Mouse (Mus musculus) right cerebral cortex, postnatal 36 days (tissue): ENCODE data around the gene Fto.

Experiments used
- DNase-seq, 2 experiments: peaks; one replicate each; pipeline ENCODE4 v3.0.0; 2022; ENCODE audit warnings: low spot score in 2 of 2, mixed read lengths in 1 of 2

The Fto gene

DNA sequence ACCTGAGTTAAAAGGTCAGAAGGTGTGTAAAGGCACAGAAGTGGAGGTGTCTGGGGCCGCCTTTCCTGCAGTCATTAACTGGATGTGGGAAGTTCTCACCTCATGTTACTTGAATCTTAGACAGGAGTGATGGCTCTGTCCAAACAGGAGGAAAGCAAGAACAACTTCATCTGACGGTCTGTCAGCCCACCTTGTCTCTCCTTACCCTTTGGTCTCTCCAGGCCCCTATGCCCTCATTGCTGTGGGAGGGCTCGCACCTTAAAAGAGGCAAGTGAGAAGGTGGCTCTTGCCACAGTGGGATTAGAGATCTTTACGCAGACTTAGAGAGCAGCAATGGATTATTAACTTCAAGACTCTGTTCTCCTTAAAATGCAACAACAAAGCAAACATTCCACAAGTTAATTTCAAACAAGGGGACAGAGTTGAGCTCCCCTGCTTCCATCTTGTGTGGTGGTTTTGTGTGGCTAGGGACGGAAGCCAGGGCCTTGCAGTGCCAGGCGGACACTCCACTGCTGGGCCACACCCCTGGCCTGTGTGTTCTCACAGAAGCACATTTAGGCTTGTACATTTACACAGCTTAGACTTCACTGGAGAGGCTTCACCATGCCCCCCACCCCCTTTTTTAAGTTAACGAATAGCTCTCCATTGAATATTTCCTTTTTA lies 135.5 kb downstream of the Fto start:
- no peak for DNase-seq

DNA sequence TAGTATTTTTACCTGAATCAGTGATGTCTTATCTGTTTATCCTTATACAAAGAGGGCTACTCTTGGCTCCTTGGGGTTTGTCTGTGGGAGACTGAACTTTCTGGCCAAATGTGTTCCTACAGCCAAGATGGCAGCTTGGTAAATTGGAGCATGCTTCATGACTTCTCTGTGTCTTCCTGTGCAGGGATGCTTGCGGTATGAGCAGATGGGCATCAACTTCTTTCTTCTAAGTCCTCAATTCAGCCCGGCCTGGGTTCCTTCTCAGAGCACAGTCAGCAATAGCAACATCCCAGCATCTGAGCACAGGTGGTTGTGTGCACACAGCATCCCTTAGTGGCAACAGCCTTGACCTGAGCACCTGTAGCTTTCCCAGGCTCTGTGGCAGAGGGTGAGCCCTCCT lies 141.6 kb downstream of the Fto start:
- no peak for DNase-seq

DNA sequence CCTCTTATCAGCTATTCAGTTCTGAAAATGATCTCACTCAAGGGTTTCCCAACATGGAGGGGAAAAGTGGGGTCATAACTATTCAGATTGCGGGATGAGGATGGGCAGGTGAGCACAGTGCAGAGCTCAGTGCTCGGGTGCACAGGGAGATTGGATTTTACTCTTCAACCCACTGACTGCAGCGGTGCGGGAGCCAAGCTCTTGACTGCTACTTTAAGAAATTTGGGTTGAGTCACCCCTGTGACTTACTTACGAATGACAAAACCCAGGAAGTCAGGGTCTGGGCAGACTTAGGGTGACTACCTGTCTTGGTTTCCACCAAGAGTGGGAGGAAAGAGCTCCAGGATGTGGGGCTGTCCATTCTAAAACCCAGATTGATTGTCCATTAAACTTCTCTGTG lies 142.3 kb downstream of the Fto start:
- DNase-seq: no peak

DNA sequence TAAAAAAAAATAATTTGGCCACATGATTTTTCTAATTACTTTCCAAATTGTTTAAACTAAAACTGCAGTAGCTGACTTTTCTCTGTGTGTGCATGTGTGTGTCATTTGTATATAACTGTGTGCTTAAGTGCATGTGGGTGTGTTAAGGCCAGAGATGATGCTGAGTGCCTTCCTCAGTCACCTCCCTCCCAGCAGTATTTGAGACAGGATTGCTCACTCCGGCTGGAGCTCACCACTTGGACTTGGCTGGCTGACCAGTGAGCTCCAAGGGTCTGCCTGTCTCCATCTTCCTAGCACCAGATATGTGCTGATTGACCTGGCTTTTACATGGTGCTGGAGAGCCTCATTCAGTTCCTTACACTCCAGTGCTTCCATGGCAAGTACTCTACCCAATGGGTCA lies 144.7 kb downstream of the Fto start:
- DNase-seq: no peak

DNA sequence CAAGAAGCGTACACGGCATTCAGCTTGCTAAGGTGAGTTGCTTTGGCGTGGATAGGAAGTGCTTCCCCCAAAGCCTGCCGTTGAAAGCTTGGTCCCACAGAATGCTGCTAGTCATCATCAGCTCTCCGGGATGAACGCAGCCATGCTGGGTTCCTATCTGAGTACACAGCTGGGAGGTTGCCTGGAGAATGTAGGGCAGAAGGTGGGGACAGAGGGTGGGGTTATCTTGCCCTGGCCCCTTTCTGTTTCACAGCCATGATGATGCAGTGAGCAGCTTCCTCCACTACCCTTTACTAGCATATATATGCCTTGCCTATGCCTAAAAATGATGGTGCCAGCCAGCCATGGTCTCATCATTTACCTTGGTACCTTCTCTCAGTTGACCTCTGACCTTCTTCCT lies 147.6 kb downstream of the Fto start:
- DNase-seq: no peak

DNA sequence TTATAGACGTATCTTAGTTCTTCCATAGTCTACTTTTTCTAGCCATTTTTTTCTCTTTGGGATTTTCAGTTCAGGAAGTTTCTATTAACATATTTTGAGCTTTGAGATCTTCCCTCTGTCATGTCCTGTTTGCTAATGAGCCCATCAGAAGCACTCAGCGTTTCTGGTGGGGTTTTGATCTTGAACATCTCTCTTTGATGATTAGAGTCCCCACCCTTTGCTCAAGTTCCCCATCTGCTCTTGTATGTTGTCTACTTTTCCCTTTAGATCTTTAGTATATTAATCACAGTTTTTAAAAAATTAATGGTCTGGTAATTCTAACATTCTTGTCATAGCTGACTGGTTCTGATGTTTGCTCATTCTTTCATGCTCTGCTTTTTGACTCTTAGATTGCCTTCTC lies 150.4 kb downstream of the Fto start:
- DNase-seq: no peak

DNA sequence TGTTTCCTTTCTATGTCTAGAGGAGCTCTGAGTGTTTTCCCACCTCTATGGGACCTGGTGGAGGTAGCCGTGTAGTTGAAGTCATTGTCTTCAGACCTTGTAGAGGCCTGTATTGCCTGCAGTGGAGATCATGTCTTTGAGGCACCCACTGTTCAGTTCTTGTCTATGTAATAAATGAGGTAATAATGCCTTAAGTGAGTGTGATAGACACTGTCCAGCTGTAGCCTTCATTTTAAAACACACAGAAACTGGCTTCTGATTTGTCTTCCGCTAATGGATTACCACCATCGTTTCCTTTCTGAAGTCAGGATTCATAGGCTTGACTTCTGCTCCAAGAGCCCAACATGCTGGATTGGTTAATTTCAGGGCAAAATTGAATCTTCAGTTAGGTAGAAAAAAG lies 154.1 kb downstream of the Fto start:
- DNase-seq: no peak

DNA sequence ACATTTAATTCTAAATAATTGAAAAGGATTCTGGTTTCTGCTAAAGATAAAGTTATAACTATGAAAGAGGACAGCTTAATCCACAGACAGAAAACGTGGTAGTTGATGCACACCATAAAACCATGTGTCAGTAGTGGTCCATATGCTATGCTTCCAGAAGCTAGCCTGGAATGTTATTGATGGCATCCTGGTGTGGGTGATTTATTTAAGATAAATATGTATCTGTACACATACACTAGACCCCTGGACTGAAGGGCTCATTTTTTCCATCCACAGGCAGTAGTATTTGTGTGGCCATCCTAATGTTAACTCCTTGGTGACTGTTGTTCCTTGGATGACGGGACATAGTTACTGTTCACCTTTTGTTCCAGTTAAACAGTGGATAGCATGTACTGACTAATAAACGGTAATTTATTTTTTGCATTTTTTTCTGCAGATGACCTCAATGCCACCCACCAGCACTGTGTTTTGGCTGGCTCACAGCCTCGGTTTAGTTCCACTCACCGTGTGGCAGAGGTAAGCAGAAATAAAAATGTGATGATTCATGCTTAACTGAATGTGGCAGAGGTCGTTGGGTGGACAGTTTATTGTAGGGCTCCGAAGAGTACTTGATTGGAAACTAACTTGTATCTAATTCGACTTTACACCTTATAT lies 154.7 kb downstream of the Fto start:
- no peak for DNase-seq

DNA sequence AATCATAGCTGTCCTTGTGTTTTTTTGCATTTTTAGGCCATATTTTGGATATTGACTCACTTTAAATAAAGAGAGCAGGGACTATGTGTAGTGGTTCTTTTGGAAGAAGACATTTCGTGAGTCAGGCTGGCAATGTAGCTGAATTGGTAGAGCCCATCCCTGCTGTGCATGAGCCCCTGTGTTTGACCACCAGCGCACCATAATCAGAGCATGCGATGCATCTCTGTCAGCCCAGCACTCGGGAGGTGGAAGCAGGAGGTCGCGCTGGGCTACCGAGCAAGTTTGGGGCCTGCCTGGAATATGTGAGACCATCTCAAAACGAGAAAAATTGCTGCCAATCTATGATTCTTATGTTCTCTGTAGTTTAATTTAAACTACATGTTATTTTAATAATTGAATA lies 156.1 kb downstream of the Fto start:
- no peak for DNase-seq

DNA sequence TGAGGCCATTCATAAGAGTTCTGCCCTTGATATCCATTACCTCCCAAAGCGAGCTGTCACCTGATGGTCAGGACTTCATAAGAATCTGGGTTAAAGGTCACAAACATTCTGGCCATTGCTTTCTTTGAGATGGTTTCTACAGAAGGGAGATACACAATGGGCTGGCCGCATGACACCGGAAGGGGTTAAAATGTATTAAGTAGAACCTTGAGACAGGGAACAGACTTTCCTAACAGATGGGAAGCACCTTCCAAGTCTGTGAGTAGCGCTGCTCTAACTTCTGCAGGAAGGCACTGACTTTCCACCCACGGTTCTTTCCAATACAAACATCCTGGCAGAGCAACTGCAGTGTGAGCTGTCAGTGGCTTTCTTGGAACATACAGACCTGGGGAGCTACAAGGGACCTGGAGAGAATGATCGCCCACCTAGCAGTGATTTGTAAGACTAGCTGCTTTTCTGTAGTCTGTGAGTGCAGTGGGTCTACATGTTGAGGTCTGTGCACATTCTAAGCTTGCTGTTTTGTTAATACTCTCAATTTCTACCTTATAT lies 161.5 kb downstream of the Fto start:
- peak in 1 of 2 experiments; percentile 20 for DNase-seq

DNA sequence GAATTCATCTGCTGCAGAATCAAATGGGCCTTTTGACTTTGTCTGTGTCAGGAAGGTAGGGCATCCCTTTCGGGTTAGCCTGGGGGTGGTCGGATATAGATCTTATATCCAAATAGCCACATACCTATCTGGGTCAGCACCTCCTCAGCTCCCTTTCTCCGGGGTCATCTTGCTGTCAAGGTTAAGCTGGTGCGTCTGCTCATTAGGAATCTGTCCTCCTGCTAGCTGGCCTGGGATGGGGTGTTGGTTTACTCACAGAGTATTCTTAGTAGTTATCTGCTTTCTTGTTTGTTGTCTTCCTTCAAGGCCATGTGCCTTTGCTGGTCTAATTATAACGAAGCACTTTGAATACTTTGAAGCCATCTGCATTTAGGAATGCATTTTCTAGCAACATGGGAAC lies 163.7 kb downstream of the Fto start:
- no peak for DNase-seq

DNA sequence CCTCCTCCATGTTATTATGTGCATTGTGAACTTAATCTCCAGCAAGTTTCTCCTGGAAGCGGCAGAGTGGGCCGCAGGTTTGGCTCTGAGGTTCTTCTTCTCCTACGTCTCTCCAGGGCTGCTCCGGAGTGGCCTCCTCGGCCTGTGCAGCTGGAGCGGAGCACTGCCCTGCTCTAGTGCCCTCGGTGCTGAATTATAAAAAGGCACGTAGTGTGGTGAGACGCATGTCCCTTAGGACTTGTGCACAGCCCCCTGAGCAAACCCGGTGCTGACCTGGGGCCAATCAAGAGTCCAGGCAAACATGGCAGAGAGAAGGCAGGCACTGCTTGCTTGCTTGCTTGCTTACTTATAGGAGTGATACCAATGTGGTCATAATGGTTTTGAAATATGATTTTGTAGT lies 164.1 kb downstream of the Fto start:
- no peak for DNase-seq

DNA sequence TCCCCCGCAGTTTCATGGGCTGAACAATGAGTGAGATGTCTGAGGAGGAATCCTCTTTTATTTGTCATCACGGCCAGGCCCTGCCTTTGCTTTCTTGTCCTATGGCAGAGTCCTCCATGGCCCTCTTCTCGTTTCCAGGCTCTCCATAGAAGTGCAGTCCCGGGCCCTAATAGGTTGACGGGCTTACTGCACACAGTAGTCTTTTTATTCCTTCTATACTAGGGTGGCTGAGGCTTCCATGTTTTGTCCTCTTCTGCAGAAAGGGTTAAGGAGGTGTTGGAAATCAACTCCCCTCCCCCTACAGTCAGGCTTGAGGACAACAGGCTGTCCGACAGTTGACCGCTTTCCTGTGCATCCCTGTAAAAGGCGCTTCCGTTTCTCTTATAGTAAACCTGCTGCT lies 169.2 kb downstream of the Fto start:
- DNase-seq: no peak

DNA sequence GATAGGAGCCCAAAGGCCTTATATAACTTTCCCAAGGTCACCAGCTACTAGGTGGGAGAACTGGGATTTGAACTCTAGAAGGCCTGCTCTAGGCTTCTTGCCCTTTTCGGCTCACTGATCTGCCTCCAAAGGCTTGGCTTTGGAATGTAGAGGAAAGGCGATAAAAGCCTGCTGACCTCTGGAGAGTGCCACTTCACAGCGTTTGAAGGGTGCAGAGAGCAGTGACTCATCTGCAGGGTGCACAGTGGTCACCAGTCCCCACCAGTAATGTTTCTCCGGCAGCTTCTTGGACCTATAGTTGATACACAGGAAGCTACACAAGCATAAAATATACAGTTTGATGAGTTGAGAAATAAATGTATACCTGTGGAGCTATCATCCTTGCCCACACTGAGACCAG lies 173.1 kb downstream of the Fto start:
- no peak for DNase-seq

DNA sequence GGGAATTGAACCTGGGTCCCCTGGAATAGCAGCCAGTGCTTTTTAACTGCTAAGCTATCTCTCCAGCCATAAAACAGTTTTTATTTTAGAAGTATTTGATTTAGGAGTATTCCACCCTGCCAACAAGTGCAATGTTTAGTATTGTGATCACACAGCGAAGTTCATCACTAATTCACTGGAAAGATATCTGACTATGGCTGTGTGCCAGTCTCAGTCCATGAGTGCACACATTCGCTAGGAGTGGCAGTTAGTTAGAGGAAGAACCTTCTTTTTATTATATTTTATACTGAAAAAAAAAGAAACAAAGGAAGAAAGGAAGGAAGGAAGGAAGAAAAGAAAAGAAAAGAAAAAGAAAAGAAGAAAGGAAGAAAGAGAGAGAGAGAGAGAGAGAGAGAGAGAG lies 174.1 kb downstream of the Fto start:
- DNase-seq: no peak

DNA sequence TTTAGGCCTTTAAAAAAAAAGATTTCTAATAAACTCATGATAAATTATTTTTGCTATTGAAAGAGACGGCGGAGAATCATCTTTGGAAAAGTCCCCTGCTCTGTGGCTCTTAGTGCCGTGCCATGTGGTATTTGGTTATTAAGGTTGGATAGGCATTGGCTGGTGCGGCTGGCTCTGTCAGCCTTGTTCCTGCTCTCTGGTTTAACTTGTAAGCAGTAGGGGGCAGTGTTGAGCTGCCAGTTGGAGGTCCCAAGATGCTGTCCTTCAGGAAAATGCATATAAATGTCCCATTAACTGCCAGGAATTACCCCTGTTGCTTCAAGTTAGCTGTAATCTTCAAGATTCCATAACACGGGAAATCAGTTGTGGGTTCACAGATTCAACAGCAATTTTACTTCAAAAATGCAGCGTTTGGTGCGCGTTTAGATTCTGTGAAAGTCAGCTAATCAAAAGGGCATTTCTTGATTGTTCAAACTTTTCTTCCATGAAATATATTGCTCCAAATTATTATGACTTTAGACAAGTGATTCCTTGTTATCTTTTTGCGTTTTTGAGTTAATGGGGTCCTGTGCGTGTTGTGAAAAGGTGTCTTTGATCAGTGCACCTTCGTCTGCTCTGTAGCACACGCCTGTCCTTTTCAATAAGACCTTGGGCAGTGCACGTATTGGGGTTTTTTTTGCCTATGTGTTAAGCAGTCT lies 174.9 kb downstream of the Fto start:
- DNase-seq: peak in 1 of 2 experiments; percentile 26

DNA sequence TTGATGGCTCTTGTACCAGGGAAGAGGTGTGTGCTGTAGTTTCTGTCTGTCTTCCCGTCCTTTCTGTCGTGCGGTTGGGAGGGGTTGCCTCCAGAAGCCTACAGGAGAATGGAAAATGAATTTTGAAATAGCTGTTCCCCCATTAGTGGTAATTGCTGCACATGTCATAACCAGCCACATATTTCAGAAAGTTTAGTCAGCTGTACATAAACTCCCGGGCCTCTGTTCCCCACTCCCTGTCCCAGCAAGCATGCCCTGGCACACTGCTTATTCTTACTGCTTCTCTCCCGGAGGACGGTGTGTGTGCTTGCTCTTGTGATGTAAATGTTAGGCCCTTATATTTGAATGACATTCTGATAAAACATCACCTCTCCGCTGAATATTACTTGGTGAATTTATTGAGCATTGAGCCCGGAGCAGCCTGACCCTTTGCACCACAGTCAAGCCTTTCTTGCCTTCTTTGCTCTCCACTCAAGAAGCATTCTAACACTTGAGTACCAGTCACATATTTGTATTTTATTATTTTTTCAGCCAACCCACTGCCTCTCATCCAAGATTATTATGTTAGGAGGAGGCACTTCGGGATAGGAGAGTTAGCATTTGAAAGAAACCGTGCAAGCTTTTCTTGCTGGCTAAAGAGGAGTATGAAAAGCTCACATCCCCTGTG lies 175.6 kb downstream of the Fto start:
- DNase-seq: no peak

DNA sequence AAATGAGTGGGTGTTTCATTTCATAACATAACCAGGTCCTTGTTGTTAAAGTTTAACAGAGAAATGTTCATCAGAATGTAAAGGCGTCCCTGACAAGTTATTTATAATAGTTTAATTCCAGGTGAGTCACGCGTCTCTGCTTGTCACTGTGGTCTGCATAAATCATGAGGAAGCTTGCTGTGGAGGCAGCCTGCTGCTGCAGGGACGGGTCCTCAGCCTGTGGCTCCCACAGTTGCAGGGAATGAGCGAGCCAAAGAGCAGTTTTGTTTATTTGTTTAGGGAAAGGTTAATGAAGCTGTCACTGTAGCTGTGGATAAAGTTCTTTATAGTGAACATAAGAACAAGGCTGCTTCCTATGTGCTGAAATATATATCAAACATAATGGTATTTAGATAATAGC lies 176.7 kb downstream of the Fto start:
- DNase-seq: no peak

DNA sequence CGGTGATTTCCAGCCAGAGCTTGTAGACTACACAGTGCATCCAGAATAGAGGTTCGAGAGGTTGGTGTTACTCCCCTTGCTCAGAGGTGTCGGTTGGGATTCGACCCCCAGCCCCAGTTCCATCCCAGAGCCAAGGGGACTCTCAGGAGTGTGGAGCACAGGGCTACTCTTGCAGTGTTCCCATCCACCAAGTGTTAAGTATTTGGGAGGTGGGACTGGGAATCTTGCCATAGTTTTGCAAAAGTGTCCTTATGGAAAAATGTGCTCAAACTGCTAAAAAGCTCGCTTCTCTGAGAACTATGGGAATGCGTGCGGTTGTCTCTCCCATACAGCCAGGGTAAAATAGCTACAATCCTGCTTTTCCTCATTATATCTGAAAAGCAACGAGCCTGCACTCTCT lies 180.0 kb downstream of the Fto start:
- DNase-seq: no peak

DNA sequence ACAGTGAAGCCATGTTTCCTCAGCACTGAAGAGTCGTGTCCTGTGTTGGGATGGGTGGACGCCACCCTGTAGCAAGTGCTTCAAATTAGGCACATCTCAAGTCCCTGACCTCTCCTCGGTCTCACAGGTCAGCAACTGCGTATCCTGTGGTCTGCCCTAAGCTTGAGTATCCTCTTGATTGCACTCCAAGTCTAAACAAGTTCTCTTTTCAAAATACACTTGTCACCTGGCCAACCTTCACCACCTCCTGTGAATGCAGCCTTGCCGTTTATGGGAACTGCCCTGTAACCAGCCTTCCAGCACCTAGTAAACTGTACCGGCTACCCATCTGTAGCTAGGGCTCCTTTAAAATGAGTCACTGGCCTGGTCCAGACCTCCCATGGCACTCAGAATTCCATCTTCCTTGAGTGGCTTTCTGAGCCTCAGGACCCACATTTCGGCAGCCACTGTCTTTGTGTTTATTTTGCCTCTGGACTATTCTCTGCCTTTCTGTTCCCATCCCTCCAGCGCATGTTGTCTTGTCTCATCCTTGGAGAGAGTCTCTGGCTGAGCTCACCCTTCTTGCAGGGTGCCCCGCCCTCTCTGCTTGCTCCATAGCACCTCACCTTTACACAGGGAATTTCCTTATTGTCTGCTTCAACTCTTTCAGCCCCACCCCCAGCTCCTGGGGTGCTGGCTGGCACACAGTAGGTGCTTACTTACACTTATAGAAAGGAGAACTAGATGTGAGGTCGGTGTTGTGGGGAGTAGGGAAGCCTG lies 181.4 kb downstream of the Fto start:
- no peak for DNase-seq

DNA sequence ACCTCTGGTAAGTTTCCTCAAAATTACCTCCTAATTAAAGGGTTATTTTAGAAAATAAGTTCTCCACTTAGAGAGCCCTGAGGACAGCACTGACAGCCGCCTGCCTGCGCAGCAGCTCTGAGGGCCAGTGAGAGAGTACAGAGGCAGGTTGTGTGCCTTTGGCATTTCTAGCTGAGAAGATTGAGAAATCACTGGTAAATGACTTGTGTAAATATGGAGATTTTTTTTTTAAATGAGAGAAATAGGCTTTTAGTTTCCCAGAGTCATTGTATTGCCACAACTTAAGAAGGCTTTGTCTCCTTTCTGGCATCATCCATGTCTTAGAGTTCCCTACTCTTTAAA lies 181.9 kb downstream of the Fto start:
- no peak for DNase-seq

DNA sequence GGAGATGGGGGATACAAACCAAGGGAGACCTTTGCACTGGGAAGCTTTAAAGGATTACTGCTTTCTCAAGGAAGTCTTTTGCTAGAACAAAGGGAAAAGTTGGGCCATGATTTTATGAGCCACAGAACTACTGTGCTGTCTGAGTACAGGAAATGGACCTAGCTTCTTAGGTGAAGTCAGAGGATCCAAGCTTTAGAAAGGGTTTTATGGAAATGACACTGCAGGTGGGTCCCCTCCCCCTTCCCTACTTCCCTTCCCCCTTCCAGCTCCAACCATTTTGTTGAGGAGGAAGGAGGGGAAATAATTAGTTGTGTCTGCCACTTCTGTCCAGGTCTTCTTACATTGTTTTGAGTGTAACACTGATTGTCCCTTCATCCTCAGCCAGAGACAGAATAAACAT lies 182.7 kb downstream of the Fto start:
- DNase-seq: no peak
